Mouse (Mus musculus): Measurements from ENCODE around the gene Magi2.
"Not testable (repeated sequence)": the region's sequence is repeated elsewhere in the genome, so short reads cannot be mapped to it uniquely, and the experiment has no call there.

Gene Magi2

GRCm38 (mm10) chr5:19226866-19227243, at the start of gene Magi2:
Magi2 (plus strand) TSS chr5:19227036.
- DNase-seq (ENCODE audit: low spot score) = no peak

- no peak for DNase-seq (ENCODE audit: low spot score)
These were observed 48.2 kb upstream of the Magi2 start for GRCm38 (mm10) chr5:19178594-19178993.

GRCm38 (mm10) chr5:19186175-19186574, 40.7 kb upstream of the Magi2 start:
- no peak for DNase-seq (ENCODE audit: low spot score)

GRCm38 (mm10) chr5:19211665-19212064, 15.2 kb upstream of the Magi2 start:
- no peak for DNase-seq (ENCODE audit: low spot score)

GRCm38 (mm10) chr5:19226144-19226865, 531 bp upstream of the Magi2 start:
- DNase-seq (ENCODE audit: low spot score) = no peak

GRCm38 (mm10) chr5:19227281-19227680, 445 bp downstream of the Magi2 start:
- no peak for DNase-seq (ENCODE audit: low spot score)

GRCm38 (mm10) chr5:19227791-19228331, 1.0 kb downstream of the Magi2 start:
- DNase-seq (ENCODE audit: low spot score) = no peak

GRCm38 (mm10) chr5:19241797-19242196, 15.0 kb downstream of the Magi2 start:
- no peak for DNase-seq (ENCODE audit: low spot score)

GRCm38 (mm10) chr5:19246426-19246825, 19.6 kb downstream of the Magi2 start:
- DNase-seq (ENCODE audit: low spot score) = no peak

GRCm38 (mm10) chr5:19247266-19247665, 20.4 kb downstream of the Magi2 start:
- DNase-seq (ENCODE audit: low spot score) = no peak

GRCm38 (mm10) chr5:19262816-19263215, 36.0 kb downstream of the Magi2 start:
- DNase-seq (ENCODE audit: low spot score) = no peak

GRCm38 (mm10) chr5:19264627-19265026, 37.8 kb downstream of the Magi2 start:
- no peak for DNase-seq (ENCODE audit: low spot score)

- no peak for DNase-seq (ENCODE audit: low spot score)
These were observed 65.7 kb downstream of the Magi2 start for GRCm38 (mm10) chr5:19292581-19292980.

- no peak for DNase-seq (ENCODE audit: low spot score)
These were observed 79.8 kb downstream of the Magi2 start for GRCm38 (mm10) chr5:19306656-19307055.

GRCm38 (mm10) chr5:19309870-19310269, 83.0 kb downstream of the Magi2 start:
- no peak for DNase-seq (ENCODE audit: low spot score)

GRCm38 (mm10) chr5:19322532-19322931, 95.7 kb downstream of the Magi2 start:
- no peak for DNase-seq (ENCODE audit: low spot score)

- no peak for DNase-seq (ENCODE audit: low spot score)
These were observed 110.7 kb downstream of the Magi2 start for GRCm38 (mm10) chr5:19337561-19337960.

- no peak for DNase-seq (ENCODE audit: low spot score)
These were observed 141.3 kb downstream of the Magi2 start for GRCm38 (mm10) chr5:19368175-19368574.

- no peak for DNase-seq (ENCODE audit: low spot score)
These were observed 169.0 kb downstream of the Magi2 start for GRCm38 (mm10) chr5:19395876-19396275.

GRCm38 (mm10) chr5:19400299-19400698, 173.5 kb downstream of the Magi2 start:
- DNase-seq (ENCODE audit: low spot score) = no peak

GRCm38 (mm10) chr5:19400738-19401408, 174.0 kb downstream of the Magi2 start:
- DNase-seq (ENCODE audit: low spot score) = no peak

- DNase-seq (ENCODE audit: low spot score) = not testable (repeated sequence)
These were observed 177.4 kb downstream of the Magi2 start for GRCm38 (mm10) chr5:19404268-19404667.

GRCm38 (mm10) chr5:19414556-19414955, 187.7 kb downstream of the Magi2 start:
- no peak for DNase-seq (ENCODE audit: low spot score)
